Mouse (Mus musculus) activated CD4-positive, CD25-positive, alpha-beta regulatory T cell, adult 9 weeks (primary cell): ENCODE data around the gene Acp6. TPM values are rescaled to one million over a fixed set of nuclear protein-coding genes. Genes with fewer than 3 reads are reported as not detected.

ENCODE experiments used
- polyA plus RNA-seq: library from polyadenylated mRNA; unstranded; fragments of 100-300 nt; shearing (Covaris generic); gene quantifications from one replicate; pipeline ENCODE4 v1.2.1, GENCODE M21; 2017

Gene Acp6
- 74.6 TPM for polyA plus RNA-seq

DNA sequence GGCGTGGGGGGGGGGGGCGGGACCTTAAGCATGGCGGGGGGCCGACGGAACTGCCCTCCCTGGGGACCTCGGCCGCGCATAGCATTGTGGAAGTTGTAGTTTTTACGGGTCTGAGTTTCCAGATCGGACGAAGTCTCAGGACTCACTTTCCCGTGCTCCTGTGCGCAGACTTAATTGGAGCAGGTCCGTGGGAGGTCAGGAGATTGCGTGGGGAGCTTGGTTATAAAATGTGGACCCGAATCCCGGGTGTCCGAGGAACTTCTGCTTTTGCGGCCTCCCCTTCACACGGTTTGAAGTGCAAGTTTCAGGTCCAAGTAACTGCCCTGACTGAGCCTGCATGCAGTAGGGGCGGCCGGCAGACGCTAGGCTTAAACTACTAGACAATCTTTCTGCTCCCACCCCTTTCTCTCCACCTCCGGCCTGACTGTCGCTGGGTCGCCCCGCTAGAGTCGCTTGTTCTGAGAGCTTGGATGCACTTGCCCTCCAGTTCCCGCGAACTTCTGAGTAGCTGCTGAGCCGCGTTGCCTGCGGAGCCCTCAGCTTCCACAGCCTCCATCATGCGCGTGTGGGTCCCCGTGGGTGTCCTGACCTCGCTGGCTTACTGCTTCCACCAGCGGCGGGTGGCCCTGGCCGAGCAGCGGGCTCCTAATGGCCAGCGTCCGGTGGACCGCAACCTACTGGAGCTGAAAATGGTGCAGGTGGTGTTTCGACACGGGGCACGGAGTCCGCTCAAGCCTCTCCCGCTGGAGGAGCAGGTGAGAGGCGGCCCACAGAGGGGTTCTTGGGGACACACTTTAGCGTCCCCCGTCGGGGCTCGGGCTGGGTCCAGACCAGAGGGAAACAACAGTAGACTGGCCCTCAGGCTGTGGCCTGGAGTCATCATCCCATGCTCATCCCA, at the start of gene Acp6:
Gene Acp6 (plus strand): TSS at position 167 of the 898 bp plus-strand sequence.

Other genes starting within 250 kb of the Acp6 start
- gene Gja8, start 232.8 kb upstream of the Acp6 start, polyA plus RNA-seq: not detected
- 3.3 TPM for gene Bcl9, start 139.1 kb downstream of the Acp6 start, polyA plus RNA-seq